Mouse (Mus musculus) liver, adult (tissue): Measurements from ENCODE around the gene AC140267.1.

Experiments used
- GATA4 ChIP-seq: IDR thresholded peaks from 2 replicates; pipeline ENCODE4 v1.6.1; 2014; ENCODE audit warnings: mild to moderate bottlenecking, low read length; ENCODE audit not compliant: insufficient replicate concordance

The AC140267.1 gene

DNA sequence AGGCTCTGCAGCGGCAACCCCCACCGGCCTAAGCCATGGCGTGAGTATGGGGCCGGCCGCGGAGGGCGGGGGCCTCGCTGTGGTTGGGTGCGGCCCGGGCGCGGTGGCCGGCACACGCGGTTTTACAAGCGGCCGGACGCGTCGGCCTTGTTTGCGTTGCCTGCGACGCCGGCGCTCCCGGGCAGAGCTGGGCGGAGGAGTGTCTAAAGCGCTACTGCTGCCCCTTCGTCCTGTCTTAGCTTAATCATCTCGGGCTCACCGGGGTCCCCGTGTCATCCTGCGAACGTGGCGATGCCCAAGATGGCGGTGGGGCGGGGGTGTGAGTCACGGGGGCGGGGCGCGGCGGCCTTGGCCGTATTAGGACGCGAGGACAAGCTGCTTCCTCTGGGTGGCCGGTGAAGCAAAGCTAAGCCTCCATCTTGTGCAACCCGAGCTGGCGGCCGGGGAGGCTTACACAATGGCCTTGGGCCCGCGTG is 20.0 kb downstream of the AC140267.1 start:
- no peak for TF ChIP-seq GATA4

GRCm38 (mm10) chr15:80256242-80256641 is 20.6 kb downstream of the AC140267.1 start:
- TF ChIP-seq GATA4: no peak

- no peak for TF ChIP-seq GATA4
Measured at GRCm38 (mm10) chr15:80256656-80257601, 21.3 kb downstream of the AC140267.1 start.

DNA sequence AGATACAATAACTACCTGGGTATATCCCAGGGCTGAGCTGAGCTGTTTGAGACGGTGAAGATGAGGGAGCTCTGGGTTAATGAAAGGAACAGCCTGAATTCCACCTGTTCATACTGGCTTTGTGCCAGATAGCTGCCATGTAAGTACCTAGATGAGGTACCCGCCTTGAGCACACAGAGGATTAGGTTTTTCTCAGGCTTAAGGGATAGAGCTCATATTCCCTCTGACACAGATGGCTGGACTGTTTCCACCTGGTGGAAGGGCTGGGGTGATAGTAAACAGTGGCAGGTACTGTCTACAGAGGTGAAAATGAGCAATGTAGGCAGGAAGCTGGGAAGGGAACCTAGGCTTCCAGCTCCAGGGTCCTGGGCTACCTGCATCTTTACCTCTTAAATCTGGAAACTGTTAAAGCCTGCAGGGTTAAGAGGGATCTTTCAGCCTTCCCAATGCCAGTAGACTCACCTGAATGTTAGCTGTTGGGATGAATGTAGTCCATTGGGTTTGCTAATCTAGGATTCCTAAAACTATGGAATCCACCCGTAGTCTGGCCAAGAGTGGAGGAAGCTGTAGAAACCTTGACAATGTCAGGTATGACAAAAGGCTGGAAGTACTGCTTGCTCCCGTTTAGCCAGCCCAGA is 22.1 kb downstream of the AC140267.1 start:
- TF ChIP-seq GATA4: no peak

GRCm38 (mm10) chr15:80258240-80259170 is 22.9 kb downstream of the AC140267.1 start:
- no peak for TF ChIP-seq GATA4

DNA sequence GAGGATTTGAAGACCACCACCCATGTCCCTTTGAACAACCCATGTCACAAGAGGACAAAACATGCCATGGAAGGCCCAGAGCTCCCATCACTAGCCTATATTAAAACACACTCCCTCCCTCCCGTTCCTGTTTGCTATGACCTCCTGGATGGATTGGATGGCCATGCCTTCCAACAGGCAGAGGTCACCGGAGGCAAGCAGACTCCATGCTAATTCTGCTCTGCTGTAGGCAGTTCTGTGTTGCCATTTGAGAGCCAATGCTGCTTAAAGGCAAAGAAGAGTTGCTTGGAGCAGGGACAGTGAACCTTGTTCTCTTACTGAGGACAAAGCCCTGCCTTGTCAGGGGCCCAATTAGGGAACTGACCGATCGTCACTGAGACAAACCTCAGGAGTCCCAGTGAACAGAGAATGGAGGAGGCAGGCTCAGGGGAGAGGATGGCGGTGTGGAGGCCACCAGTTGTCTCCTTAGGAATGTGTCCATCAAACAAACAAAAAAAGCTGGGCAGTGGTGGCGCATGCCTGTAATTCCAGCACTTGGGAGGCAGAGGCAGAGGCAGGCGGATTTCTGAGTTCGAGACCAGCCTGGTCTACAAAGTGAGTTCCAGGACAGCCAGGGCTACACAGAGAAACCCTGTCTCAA is 23.9 kb downstream of the AC140267.1 start:
- TF ChIP-seq GATA4: no peak

DNA sequence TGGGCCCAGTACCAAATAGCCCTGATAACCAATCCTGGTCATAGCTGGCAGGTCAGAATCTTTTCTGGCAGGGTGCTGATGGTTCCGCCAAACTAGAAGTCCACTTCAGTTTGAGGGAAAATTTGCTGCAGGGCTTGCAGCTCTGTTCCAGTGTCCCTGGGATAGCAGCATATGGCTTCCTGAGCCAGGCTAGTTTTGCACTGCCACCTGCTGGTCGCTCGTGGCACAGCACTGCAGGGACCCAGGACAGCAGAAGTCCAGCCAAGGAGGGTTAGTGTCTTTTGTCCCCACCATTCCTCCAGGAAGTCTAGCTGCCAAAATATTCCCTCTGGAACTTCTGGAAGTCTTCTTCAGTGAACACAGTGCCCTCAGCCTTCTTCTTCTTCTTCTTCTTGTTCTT is 25.0 kb downstream of the AC140267.1 start:
- no peak for TF ChIP-seq GATA4

DNA sequence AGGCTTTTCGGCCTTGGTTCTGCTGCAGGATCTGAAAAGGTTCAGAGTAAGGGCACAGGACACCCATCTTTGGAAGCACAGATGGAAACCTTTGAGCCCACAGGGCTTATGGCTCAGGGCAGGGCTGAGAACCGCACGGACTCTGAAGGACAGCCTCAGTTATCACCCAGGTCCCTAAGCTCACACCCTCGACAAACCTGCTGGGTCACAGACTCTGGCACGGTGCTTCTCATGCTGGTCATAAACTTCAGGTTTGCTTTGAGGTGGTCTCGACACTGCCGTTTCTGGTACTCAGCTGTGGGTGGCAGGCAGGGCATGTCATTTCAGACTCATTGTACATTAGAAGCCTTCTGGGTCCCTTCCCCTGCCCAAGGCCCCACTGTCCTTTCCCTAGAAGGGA is 25.5 kb downstream of the AC140267.1 start:
- TF ChIP-seq GATA4: no peak

- no peak; the same call in 1 of the 2 replicates for TF ChIP-seq GATA4
Measured at GRCm38 (mm10) chr15:80263610-80264575, 28.3 kb downstream of the AC140267.1 start, which contains the start of gene Rps19bp1. TSS of gene Rps19bp1 (minus strand) at chr15:80264315.

GRCm38 (mm10) chr15:80266281-80266680 is 30.6 kb downstream of the AC140267.1 start:
- no peak for TF ChIP-seq GATA4

DNA sequence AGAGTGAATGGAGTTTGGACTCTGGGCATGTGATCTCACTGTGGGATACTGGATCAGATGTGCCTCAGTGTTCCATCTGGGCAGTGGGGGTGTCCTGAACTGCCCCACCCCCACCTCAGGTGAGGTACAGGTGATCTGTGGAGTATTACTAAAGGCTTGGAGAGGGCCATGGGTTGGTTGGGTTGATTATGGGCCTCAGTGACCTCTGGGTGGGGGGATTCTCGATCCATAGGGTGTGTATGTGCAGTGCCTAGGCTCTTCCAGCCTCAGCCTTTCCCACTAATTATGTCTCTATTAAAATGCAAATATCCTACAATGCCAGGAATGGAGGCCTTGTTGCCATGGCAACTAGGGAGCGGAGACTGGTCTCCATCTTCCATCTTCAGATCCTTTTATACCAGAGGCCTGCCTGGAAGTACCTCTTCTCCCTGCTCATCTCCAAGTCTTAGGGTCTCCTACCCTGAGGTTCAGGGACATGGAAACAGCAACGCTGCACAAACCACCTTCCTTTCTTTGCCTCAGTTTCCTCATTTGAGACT is 36.3 kb downstream of the AC140267.1 start:
- no peak for TF ChIP-seq GATA4

DNA sequence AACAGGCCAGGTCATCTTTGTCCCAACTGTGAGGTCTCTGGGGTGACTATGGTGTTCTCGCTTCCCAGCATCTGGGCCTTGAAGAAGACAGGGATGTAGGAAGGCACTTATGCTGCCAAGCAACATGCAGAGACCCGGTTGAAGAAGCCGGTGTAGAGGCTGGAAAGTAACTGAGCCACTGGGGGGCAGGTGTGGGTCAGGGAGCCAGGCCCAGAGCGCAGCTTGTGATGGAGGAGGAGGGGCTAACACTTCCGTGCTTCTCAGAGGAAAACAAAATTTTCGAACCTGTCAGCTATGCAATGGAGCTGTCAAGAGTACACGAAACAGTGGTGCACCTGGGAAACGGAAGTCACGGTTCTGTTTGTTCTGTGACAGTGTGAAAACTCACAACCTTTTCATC is 41.5 kb downstream of the AC140267.1 start:
- no peak for TF ChIP-seq GATA4

DNA sequence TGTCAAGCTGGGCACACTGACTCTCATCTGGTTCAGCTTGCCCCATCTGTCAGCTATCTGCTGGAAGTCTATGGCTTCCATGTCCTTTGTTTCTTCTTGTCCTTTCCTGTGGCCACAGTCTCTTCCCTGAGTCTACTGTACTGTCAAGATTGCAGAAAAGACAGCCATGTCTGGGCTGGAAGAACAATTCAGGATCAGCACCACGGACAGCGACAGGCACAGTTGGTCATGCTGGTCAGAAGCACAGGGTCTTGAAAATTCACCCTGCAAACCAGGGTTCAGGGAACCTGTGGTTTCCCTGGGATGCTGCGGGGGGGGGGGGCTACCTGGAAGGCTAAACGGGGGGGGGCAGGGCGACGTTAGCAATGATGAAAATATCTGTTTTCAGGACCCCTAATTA is 42.0 kb downstream of the AC140267.1 start:
- no peak for TF ChIP-seq GATA4
